Mouse (Mus musculus) stomach, embryonic 14.5 days (tissue): ENCODE measurements around the gene Rab3ip. TPM values are rescaled to one million over a fixed set of nuclear protein-coding genes. Genes with fewer than 3 reads are reported as not detected.

Experiments used
- ATAC-seq: fragments of 200-750 bp; cut with Nextera tagmentation; 2 replicates; pipeline ENCODE4 v1.8.0; 2017; ENCODE audit warnings: low read depth, moderate TSS enrichment; ENCODE audit not compliant: insufficient number of reproducible peaks, insufficient read depth, low FRiP score
- H3K27ac ChIP-seq: fragments of 300-500 bp; sonication (generic); 2 replicates; pipeline ENCODE4 v1.5.1; 2014; ENCODE audit warnings: mild to moderate bottlenecking, low read length, moderate library complexity, mixed read lengths
- H3K27me3 ChIP-seq: fragments of 300-500 bp; sonication (generic); 2 replicates; pipeline ENCODE4 v1.6.1; 2014; ENCODE audit warnings: low read length, control low read depth, mixed read lengths; ENCODE audit not compliant: control insufficient read depth, insufficient read depth
- H3K36me3 ChIP-seq: fragments of 300-500 bp; sonication (generic); 2 replicates; pipeline ENCODE4 v1.6.1; 2014; ENCODE audit warnings: mild to moderate bottlenecking, control low read depth, low read length, moderate library complexity, mixed read lengths; ENCODE audit not compliant: control insufficient read depth, insufficient read depth
- H3K4me1 ChIP-seq: fragments of 300-500 bp; sonication (generic); 2 replicates; pipeline ENCODE4 v1.6.1; 2014; ENCODE audit warnings: low read length, control low read depth, mixed read lengths; ENCODE audit not compliant: control insufficient read depth, insufficient read depth
- H3K4me2 ChIP-seq: fragments of 300-500 bp; sonication (generic); replicated peaks from 2 replicates; pipeline ENCODE4 v1.6.1; 2014; ENCODE audit warnings: low read depth, low read length, control low read depth
- H3K4me3 ChIP-seq: fragments of 300-500 bp; sonication (generic); 2 replicates; pipeline ENCODE4 v1.5.1; 2014; ENCODE audit warnings: low read depth, low read length, control low read depth
- H3K9ac ChIP-seq: fragments of 300-500 bp; sonication (generic); replicated peaks from 2 replicates; pipeline ENCODE4 v1.6.1; 2014; ENCODE audit warnings: low read depth, mild to moderate bottlenecking, control low read depth, low read length, moderate library complexity, mixed read lengths
- H3K9me3 ChIP-seq: fragments of 300-500 bp; sonication (generic); 2 replicates; pipeline ENCODE4 v1.6.1; 2016; ENCODE audit warnings: low read depth, low read length, control low read depth; ENCODE audit not compliant: control insufficient read depth
- WGBS: fragments of 180-500 bp; shearing (Covaris S2); extraction: QIAGEN DNeasy Blood & Tissue Kit; methylation state at CpG from one replicate; pipeline ENCODE4 v1.1.7; 2014; 5-methylcytosine and 5-hydroxymethylcytosine counted together
- polyA plus RNA-seq: library from polyadenylated mRNA; unstranded; fragments of >200 nt; fragmentation: Nextera tagmentation; extraction: Ambion mirVana; gene quantifications from 2 replicates; pipeline ENCODE4 v1.2.1, GENCODE M21; 2014

Rab3ip gene
- polyA plus RNA-seq, 1 experiment from 2014 or later, result 22.2 TPM

DNA sequence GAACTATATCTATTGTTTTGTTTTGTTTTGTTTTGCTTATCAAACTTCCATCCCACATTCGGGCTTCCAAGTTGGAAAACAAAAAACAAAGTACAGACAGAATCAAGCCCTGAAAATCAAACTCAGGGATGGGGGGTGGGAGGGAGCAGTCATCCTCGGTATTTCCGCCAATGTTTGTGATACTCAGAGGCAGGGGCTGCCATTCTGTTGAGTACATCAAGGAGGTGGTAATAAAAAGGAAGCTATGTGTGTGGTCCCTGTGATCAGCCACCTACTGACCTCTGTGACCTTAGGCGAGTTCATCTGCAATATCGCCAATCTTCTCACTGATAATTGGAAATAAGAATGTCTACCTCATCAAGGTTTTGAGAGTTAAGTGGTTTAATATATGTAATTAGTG, 317 bp upstream of the Rab3ip start:
- 20% methylated on average over 5 of the region's 5 CpGs for WGBS
- Histone ChIP-seq H3K4me3 (peak overlapping the region; percentile 77), H3K4me1 (no peaks in the 10 kb centered on the region), H3K9me3 (no peaks in the 10 kb centered on the region; the same call in 1 of the 2 replicates), H3K36me3 (no peaks in the 10 kb centered on the region), H3K4me2 (peak overlapping the region; percentile 40), H3K9ac (no peak overlapping the region), H3K27ac (no peak overlapping the region), H3K27me3 (no peaks in the 10 kb centered on the region)
- ATAC-seq, result no peak

DNA sequence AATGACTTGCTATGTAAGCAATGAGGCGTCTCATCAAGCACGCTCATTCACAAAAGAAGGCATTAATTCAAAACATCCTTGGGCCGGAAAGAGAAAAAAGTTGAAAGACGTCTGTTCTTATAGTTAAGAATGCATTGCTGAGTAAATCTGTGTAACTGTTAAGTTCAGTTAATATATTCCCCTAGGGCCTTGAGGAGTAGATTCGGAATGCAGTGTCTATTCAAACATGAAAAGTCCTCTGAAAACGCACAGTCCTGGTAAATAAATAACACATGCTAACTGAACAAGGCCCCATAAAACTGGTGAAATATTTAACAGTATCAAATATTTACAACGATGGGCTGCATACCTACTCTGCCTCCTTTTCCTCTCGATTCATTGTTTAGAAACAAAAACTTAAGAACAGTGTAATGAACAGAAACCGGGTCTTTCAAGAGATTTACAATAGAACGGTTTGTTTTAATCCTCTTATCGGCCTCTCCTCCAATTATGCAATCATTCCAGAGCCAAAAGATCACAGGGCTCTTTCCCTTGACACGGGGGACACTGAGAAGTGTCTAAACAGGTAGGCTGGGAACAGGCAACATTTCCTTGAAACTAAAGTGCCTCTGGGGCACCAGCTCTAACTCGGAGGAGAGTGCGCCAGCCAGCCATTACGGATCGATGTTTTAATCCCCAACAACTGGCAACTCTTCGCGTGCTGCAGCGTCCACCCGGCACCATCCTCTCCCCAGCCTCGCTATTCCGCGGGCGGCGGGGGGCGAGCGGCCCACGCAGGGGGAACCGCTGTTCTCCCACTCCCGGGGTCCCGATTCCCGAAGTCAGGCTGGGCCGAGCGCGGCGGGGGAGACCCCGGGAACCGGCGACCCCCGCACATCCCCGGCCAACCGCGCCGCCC, 1.2 kb downstream of the Rab3ip start:
- peak; percentile 35; the same call in 1 of the 2 replicates for ATAC-seq
- 4% methylated on average over 37 of the region's 44 CpGs for WGBS
- no peaks in the 10 kb centered on the region for H3K9me3 ChIP-seq
- no peaks in the 10 kb centered on the region for H3K36me3 ChIP-seq
- H3K4me2 ChIP-seq, result peak overlapping the region; percentile 87
- no peaks in the 10 kb centered on the region for H3K27me3 ChIP-seq
- no peaks in the 10 kb centered on the region for H3K4me1 ChIP-seq
- peak overlapping the region; percentile 82 for H3K27ac ChIP-seq
- peak overlapping the region; percentile 68 for H3K9ac ChIP-seq
- peak overlapping the region; percentile 77 for H3K4me3 ChIP-seq

DNA sequence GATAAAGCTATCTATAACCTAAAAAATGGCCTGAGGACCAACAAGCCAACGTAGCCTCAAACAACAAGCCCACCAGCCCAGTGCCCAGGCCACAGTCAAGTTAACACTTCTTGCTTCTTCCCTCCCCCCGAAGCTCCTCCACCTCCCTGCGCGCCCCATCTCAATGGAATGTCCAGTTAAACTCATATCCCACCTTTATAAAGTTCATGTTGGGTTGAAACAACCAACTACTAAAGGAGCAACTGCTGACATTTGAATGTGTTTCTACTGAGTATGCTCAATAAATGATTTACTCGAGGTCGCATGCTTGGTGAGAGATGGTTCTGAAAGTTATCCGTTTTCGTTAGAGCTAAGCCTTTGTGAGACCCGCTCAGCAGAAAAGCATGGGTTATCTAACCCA, 2.2 kb downstream of the Rab3ip start:
- no peak for ATAC-seq
- Histone ChIP-seq H3K4me1 (no peaks in the 10 kb centered on the region), H3K9ac (no peak overlapping the region), H3K27me3 (no peaks in the 10 kb centered on the region), H3K4me3 (no peak overlapping the region), H3K9me3 (no peaks in the 10 kb centered on the region), H3K27ac (no peak overlapping the region), H3K36me3 (no peaks in the 10 kb centered on the region), H3K4me2 (peak overlapping the region; percentile 87)
- 66% methylated on average over 9 of the region's 9 CpGs for WGBS

- Histone ChIP-seq H3K27me3 (no peaks in the 10 kb centered on the region), H3K36me3 (no peaks in the 10 kb centered on the region), H3K4me2 (no peak overlapping the region), H3K4me1 (no peaks in the 10 kb centered on the region), H3K9me3 (no peaks in the 10 kb centered on the region), H3K27ac (no peak overlapping the region), H3K4me3 (no peak overlapping the region), H3K9ac (no peak overlapping the region)
- 68% methylated on average over 10 of the region's 10 CpGs for WGBS
- no peak for ATAC-seq
These were observed 5.6 kb downstream of the Rab3ip start for GRCm38 (mm10) chr10:116944940-116945339.

DNA sequence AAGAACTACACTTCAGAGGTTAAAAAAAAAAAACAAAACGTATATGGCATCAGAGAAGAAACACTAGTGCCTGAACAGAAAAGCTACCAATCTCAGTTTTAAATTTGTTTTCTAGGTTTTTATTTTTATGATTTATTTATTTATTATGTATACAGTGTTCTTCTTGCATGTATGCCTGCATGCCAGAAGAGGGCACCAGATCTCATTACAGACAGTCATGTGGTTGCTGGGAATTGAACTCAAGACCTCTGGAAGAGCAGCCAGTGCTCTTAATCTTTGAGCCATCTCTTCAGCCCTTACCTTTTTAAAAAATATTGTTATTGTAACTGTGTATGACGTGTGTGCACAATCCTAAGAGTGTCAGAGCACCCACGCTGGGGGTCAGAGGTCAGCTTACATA, 6.4 kb downstream of the Rab3ip start:
- H3K4me2 ChIP-seq, result no peak overlapping the region
- no peaks in the 10 kb centered on the region for H3K9me3 ChIP-seq
- H3K4me1 ChIP-seq, result no peaks in the 10 kb centered on the region
- no peak overlapping the region for H3K9ac ChIP-seq
- WGBS, result 77% methylated on average over 3 of the region's 3 CpGs
- H3K27me3 ChIP-seq, result no peaks in the 10 kb centered on the region
- H3K36me3 ChIP-seq, result no peaks in the 10 kb centered on the region
- ATAC-seq, result no peak
- no peak overlapping the region for H3K4me3 ChIP-seq
- no peak overlapping the region for H3K27ac ChIP-seq

GRCm38 (mm10) chr10:116943025-116943424, 7.5 kb downstream of the Rab3ip start:
- no peak overlapping the region for H3K27ac ChIP-seq
- 94% methylated on average over 6 of the region's 6 CpGs for WGBS
- H3K4me3 ChIP-seq, result no peak overlapping the region
- H3K27me3 ChIP-seq, result no peaks in the 10 kb centered on the region
- no peaks in the 10 kb centered on the region for H3K4me1 ChIP-seq
- H3K4me2 ChIP-seq, result no peak overlapping the region
- no peak overlapping the region for H3K9ac ChIP-seq
- H3K36me3 ChIP-seq, result peaks cover 6% of the 10 kb centered on the region; the same call in 1 of the 2 replicates
- H3K9me3 ChIP-seq, result no peaks in the 10 kb centered on the region
- ATAC-seq, result no peak

GRCm38 (mm10) chr10:116935028-116935427, 15.5 kb downstream of the Rab3ip start:
- Histone ChIP-seq H3K27ac (no peak overlapping the region), H3K4me2 (no peak overlapping the region), H3K4me3 (no peak overlapping the region), H3K9me3 (no peaks in the 10 kb centered on the region), H3K27me3 (no peaks in the 10 kb centered on the region), H3K36me3 (peaks cover 9% of the 10 kb centered on the region; the same call in 1 of the 2 replicates), H3K4me1 (no peaks in the 10 kb centered on the region), H3K9ac (no peak overlapping the region)
- ATAC-seq, result no peak
- 79% methylated on average over 12 of the region's 12 CpGs for WGBS

DNA sequence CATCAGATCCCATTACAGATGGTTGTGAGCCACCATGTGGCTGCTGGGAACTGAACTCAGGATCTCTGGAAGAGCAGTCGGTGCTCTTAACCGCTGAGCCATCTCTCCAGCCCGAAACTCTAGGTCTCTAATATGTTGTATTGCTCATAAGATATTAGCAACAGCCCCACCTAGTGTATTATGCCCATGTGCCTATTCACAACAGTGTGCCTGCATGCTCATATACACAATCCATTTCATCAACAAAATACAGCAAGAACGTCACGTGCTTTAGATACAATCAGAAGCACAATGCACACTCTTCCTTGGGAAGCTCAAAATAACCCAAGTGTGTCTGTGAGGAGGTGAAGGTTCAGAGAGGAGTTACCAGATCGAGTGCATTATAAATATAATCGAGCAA, 16.8 kb downstream of the Rab3ip start:
- 92% methylated on average over 7 of the region's 7 CpGs for WGBS
- no peak overlapping the region for H3K9ac ChIP-seq
- no peak overlapping the region for H3K4me2 ChIP-seq
- H3K9me3 ChIP-seq, result no peaks in the 10 kb centered on the region
- H3K27me3 ChIP-seq, result no peaks in the 10 kb centered on the region
- no peaks in the 10 kb centered on the region for H3K4me1 ChIP-seq
- H3K4me3 ChIP-seq, result no peak overlapping the region
- ATAC-seq, result no peak
- H3K27ac ChIP-seq, result no peak overlapping the region
- peaks cover 9% of the 10 kb centered on the region; the same call in 1 of the 2 replicates for H3K36me3 ChIP-seq
